Mouse (Mus musculus) central nervous system, embryonic 14 days (tissue): ENCODE data around the gene Srp14. TPM values are rescaled to one million over a fixed set of nuclear protein-coding genes. Genes with fewer than 3 reads are reported as not detected.

Experiments
- polyA plus RNA-seq: library from polyadenylated mRNA; depleted of rRNA; stranded (reverse); fragments of >200 nt; gene quantifications from 2 replicates; pipeline ENCODE4 v1.2.3, GENCODE M21; 2012; rRNA removed

The Srp14 gene
- 247 and 266 TPM in 2 replicates for polyA plus RNA-seq

DNA sequence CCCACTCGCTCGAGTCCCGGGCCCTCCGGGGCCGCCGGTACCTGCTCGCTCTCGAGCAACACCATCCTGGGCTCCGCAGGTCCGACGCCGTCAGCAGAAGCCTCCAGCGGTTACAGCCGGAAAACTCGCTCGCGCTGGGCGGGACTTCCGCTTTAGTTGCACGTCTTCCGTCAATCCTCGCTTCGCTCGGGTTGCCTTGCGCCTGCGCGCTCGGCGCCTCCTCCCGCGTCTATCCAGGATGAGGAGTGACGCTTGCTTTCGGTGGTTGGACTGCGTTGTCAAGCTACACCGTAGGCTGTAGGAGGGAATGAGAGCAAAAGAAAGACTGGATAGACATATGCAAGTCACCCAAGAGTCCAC is at the start of gene Srp14:
Gene Srp14 (minus strand): TSS at position 162 of the 360 bp plus-strand sequence.

Other genes with a start within 250 kb of the Srp14 start
- 3.6 TPM in 2 replicates for gene Fsip1, start 222.7 kb downstream of the Srp14 start, polyA plus RNA-seq
- 2.1 and 2.4 TPM in 2 replicates for gene Gpr176, start 106.3 kb downstream of the Srp14 start, polyA plus RNA-seq
- 19.8 and 19.9 TPM in 2 replicates for gene Eif2ak4, start 91.1 kb downstream of the Srp14 start, polyA plus RNA-seq
- 9.2 and 12.2 TPM in 2 replicates for gene Bmf, start 70.0 kb upstream of the Srp14 start, polyA plus RNA-seq
- 28.7 and 38.9 TPM in 2 replicates for gene Bub1b, start 118.5 kb upstream of the Srp14 start, polyA plus RNA-seq
- gene Pak6, start 183.6 kb upstream of the Srp14 start, polyA plus RNA-seq = 20.2 and 22.6 TPM in 2 replicates
- 0.23 and 0.36 TPM in 2 replicates for gene Ankrd63, start 224.3 kb upstream of the Srp14 start, polyA plus RNA-seq
- gene Plcb2, start 248.7 kb upstream of the Srp14 start, polyA plus RNA-seq = 1.0 and 1.4 TPM in 2 replicates